Mouse (Mus musculus) E14TG2a.4 (cell line): ENCODE measurements around the gene Sned1.

Source experiments
- CTCF ChIP-seq: conservative IDR thresholded peaks from 2 replicates; pipeline ENCODE4 v1.5.1; 2014; ENCODE audit warnings: low read length
- NANOG ChIP-seq: IDR thresholded peaks from 2 replicates; pipeline ENCODE4 v1.6.1; 2014; ENCODE audit warnings: borderline replicate concordance, low read length, mixed read lengths
- POU5F1 ChIP-seq: IDR thresholded peaks from 2 replicates; pipeline ENCODE4 v1.6.1; 2014; ENCODE audit warnings: low read length, borderline replicate concordance

DNA sequence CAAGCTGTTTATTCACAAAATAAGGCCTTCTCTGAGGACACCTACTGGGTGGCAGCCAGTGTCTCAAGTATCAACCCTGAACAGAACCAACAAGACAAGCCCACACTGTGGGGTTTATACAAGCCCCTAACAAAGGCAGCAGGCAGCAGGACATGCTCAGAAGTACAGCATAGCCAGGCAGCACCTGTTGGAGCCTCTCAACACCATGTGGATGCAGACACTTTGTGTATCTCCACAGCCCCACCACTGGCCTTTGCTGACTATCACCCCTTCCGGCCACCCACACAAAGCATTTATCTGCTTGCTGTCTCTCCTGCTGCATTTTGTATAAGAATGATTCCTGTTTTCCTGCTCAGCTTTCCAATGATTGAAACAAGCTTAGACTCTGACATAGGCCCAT, 21.9 kb downstream of the Sned1 start:
- TF ChIP-seq CTCF: no peak
- no peak for TF ChIP-seq POU5F1
- no peak for TF ChIP-seq NANOG
